8 mouse cellular contexts compared by ENCODE assay signal in the genomic region with DNA sequence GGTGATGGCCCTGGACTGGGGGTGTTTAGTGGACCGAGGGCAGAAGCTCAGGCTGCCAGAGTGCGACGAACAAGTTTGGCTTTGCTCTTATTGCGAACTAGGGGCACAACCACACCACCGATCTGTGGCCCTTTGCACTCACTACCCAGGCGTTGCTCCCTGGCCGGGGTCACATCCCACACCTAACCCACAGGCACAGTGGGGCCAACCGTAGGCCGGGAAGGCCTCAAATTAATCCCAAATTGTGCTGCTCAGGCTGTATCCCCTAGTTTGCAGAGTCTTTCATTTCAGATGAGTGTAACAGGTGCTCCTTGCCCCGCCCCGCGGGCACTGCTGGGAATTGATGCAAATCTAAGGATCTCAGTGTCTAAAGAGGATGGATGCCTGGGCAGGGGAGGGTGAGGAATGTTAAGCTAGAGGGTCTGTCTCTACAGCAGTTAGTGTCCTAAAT. TPM values are rescaled to one million over a fixed set of nuclear protein-coding genes. Genes with fewer than 3 reads are reported as not detected.
DNase-seq lines count a peak whose midpoint lies in the region; ATAC-seq and TF ChIP-seq lines count a peak whose summit lies in the region.

No protein-coding gene starts in this region.

- no peak overlapping the region for H3K27ac ChIP-seq in testis, adult 2 months (ENCODE audit: control insufficient read depth, insufficient read depth, low read depth, low read length)
- no peak overlapping the region for H3K27ac ChIP-seq in embryonic fibroblast, embryonic 13.5 days (ENCODE audit: insufficient read depth, low read length)
- no peak overlapping the region for H3K27ac ChIP-seq in intestine, embryonic 15.5 days

- H3K4me1 ChIP-seq in testis, adult 2 months (ENCODE audit: control insufficient read depth, insufficient read depth, low read length): peaks cover 11% of the 10 kb centered on the region
- peaks cover 8% of the 10 kb centered on the region for H3K4me1 ChIP-seq in embryonic fibroblast, embryonic 13.5 days (ENCODE audit: control insufficient read depth, insufficient read depth, low read length)
- H3K4me1 ChIP-seq in intestine, embryonic 15.5 days (replicated peaks): peaks cover 10% of the 10 kb centered on the region; the same call in 1 of the 2 replicates

- no peaks in the 10 kb centered on the region for H3K36me3 ChIP-seq in testis, adult 2 months (ENCODE audit: control insufficient read depth, insufficient read depth, low read length)
- no peaks in the 10 kb centered on the region for H3K36me3 ChIP-seq in intestine, embryonic 15.5 days

- no peak for TF ChIP-seq CTCF in testis, adult 2 months (IDR thresholded peaks at IDR 0.05; ENCODE audit: control insufficient read depth, insufficient read depth, insufficient replicate concordance, low read depth, low read length)
- no peak for TF ChIP-seq CTCF in embryonic fibroblast, embryonic 13.5 days (IDR thresholded peaks at IDR 0.05; ENCODE audit: borderline replicate concordance, insufficient read depth, low read length)

- peak overlapping the region; percentile 61 for H3K9ac ChIP-seq in intestine, embryonic 15.5 days

- no peaks in the 10 kb centered on the region for H3K9me3 ChIP-seq in intestine, embryonic 15.5 days

- DNase-seq in testis, postnatal 10 days (ENCODE audit: low spot score): no peak
- DNase-seq in mesoderm, embryonic 11.5 days (ENCODE audit: low read depth, low spot score): peak; percentile 51
- DNase-seq in thymus, postnatal 14 days: peak; percentile 43
- DNase-seq in left cerebral cortex, adult 11 months (ENCODE audit: low spot score): no peak
- DNase-seq in layer of hippocampus, postnatal 10 days (ENCODE audit: low spot score in 2 of 2): no peak

- H3K4me2 ChIP-seq in intestine, embryonic 15.5 days (replicated peaks): peak overlapping the region; percentile 90

- H3K27me3 ChIP-seq in testis, adult 2 months (ENCODE audit: control insufficient read depth, insufficient read depth, low read length): no peaks in the 10 kb centered on the region
- 0 out of 2 replicates have a peak, but pooled peaks cover 5% of the 10 kb centered on the region for H3K27me3 ChIP-seq in intestine, embryonic 15.5 days (replicated peaks)

- H3K4me3 ChIP-seq in testis, adult 2 months (ENCODE audit: control insufficient read depth, low read depth, low read length): peak overlapping the region; percentile 89
- peak overlapping the region; percentile 66 for H3K4me3 ChIP-seq in embryonic fibroblast, embryonic 13.5 days (ENCODE audit: insufficient read depth, low read length)
- H3K4me3 ChIP-seq in intestine, embryonic 15.5 days (replicated peaks): peak overlapping the region; percentile 60

- no peak for TF ChIP-seq POLR2A in testis, adult 2 months (IDR thresholded peaks at IDR 0.05; ENCODE audit: control insufficient read depth, low read depth, low read length)
- TF ChIP-seq POLR2A in embryonic fibroblast, embryonic 13.5 days (IDR thresholded peaks at IDR 0.05; ENCODE audit: low read depth, low read length): no peak

- ATAC-seq in intestine, embryonic 15.5 days: no peak

- WGBS in intestine, embryonic 15.5 days: 12% methylated on average over 12 of the region's 12 CpGs

RNA-seq across cellular contexts. Expression of a gene that starts 0.9 kb away (rescaled TPM):
- 2.1 and 2.4 TPM in 2 replicates for polyA plus RNA-seq in testis, adult 2 months (2012; rRNA removed)
- 7.6 and 13.8 TPM in 2 replicates for polyA plus RNA-seq in embryonic fibroblast, embryonic 13.5 days (2011; ENCODE audit: insufficient read length, low read depth, missing spikeins)
- polyA plus RNA-seq in intestine, embryonic 15.5 days (2015; fragmentation: Nextera tagmentation; extraction: Ambion mirVana): 3.2 and 5.3 TPM in 2 replicates
- 10 to 100 TPM; 13.7 to 14.8 TPM for total RNA-seq in layer of hippocampus, postnatal 10 days (2021)

RNA-seq across cellular contexts. Expression of a gene that starts 34.0 kb away (rescaled TPM):
- polyA plus RNA-seq in testis, adult 2 months (2012; rRNA removed): 0.12 and 0.32 TPM in 2 replicates
- 0.46 TPM in 1 of 2 replicates, not detected in the other for polyA plus RNA-seq in embryonic fibroblast, embryonic 13.5 days (2011; ENCODE audit: insufficient read length, low read depth, missing spikeins)
- polyA plus RNA-seq in intestine, embryonic 15.5 days (2015; fragmentation: Nextera tagmentation; extraction: Ambion mirVana): 24.2 and 25.6 TPM in 2 replicates
- under 1 TPM; 0.54 to 0.62 TPM for total RNA-seq in layer of hippocampus, postnatal 10 days (2021)

Comparison
In these comparisons a context has a peak if more than half of its experiments do, and no peak if none do; other contexts are left out.
1. DNase-seq: peak in mesoderm, embryonic 11.5 days (single experiment) and thymus, postnatal 14 days (single experiment); none in testis, postnatal 10 days (single experiment), left cerebral cortex, adult 11 months (single experiment) and layer of hippocampus, postnatal 10 days (0 of 2).
2. RNA of a gene that starts 34.0 kb away (polyA plus RNA-seq): 24.2 to 25.6 TPM in intestine, embryonic 15.5 days; 0.46 TPM in embryonic fibroblast, embryonic 13.5 days and 0.12 to 0.32 TPM in testis, adult 2 months; every median in the first group is over 10 times any median in the second.
3. Peak in every context shown above with its lines, with median percentiles within 50 percentile points of each other: H3K4me3 ChIP-seq.